Mouse (Mus musculus) C2C12 (cell line): ENCODE data around the gene Pon2. TPM values are rescaled to one million over a fixed set of nuclear protein-coding genes. Genes with fewer than 3 reads are reported as not detected.

Source experiments
- H3K27me3 ChIP-seq: one replicate; pipeline ENCODE4 v1.6.1; 2011; ENCODE audit not compliant: control insufficient read depth, insufficient read depth, insufficient read length
- H3K36me3 ChIP-seq: one replicate; pipeline ENCODE4 v1.6.1; 2011; ENCODE audit not compliant: control insufficient read depth, insufficient read depth
- H3K4me3 ChIP-seq: one replicate; pipeline ENCODE4 v1.5.1; 2011; ENCODE audit warnings: mild to moderate bottlenecking, control low read depth; ENCODE audit not compliant: poor library complexity, insufficient read depth, severe bottlenecking
- H3K79me2 ChIP-seq: one replicate; pipeline ENCODE4 v1.6.1; 2011; ENCODE audit not compliant: control insufficient read depth, insufficient read depth
- H3K79me3 ChIP-seq: one replicate; pipeline ENCODE4 v1.6.1; 2011; ENCODE audit warnings: low read depth, control low read depth
- H3ac ChIP-seq: one replicate; pipeline ENCODE3; 2011; ENCODE audit warnings: low read depth; ENCODE audit not compliant: control insufficient read depth, insufficient read length
- CEBPB ChIP-seq: IDR thresholded peaks from one replicate; pipeline ENCODE4 v1.6.1; 2011; ENCODE audit warnings: low read depth, mild to moderate bottlenecking, control low read depth, moderate library complexity
- CTCF ChIP-seq: IDR thresholded peaks from one replicate; pipeline ENCODE4 v1.5.1; 2011; ENCODE audit not compliant: control insufficient read depth, insufficient read depth, insufficient read length
- FOSL1 ChIP-seq: IDR thresholded peaks from one replicate; pipeline ENCODE4 v1.8.0; 2011; ENCODE audit warnings: mild to moderate bottlenecking, low read length; ENCODE audit not compliant: poor library complexity, insufficient read depth, severe bottlenecking
- MAX ChIP-seq: IDR thresholded peaks from one replicate; pipeline ENCODE4 v1.6.1; 2011; ENCODE audit warnings: mild to moderate bottlenecking, control low read depth
- MYOD1 ChIP-seq: IDR thresholded peaks from one replicate; pipeline ENCODE4 v1.6.1; 2011; ENCODE audit warnings: low read depth; ENCODE audit not compliant: control insufficient read depth, insufficient read length
- MYOG ChIP-seq: IDR thresholded peaks from one replicate; pipeline ENCODE4 v1.6.1; 2011; ENCODE audit not compliant: control insufficient read depth, insufficient read length; ENCODE audit errors: extremely low read depth
- USF1 ChIP-seq: IDR thresholded peaks from one replicate; pipeline ENCODE4 v1.6.1; 2011; ENCODE audit warnings: low read depth, mild to moderate bottlenecking, control low read depth, moderate library complexity
- polyA plus RNA-seq: library from polyadenylated mRNA; unstranded; fragments of >200 nt; fragmentation: generic; extraction: Trizol; gene quantifications from one replicate; pipeline ENCODE4 v1.2.1, GENCODE M21; 2012; ENCODE audit warnings: missing spikeins

Pon2 gene
- polyA plus RNA-seq, 1 experiment = 8.4 TPM

GRCm38 (mm10) chr6:5309595-5310197 lies 11.4 kb upstream of the Pon2 start:
- no peaks in the 10 kb centered on the region for H3K79me3 ChIP-seq
- TF ChIP-seq USF1 (no peak), MYOD1 (no peak), FOSL1 (no peak), MAX (no peak), CTCF (no peak), CEBPB (no peak), MYOG (no peak)
- H3K4me3 ChIP-seq = no peak overlapping the region
- no peak overlapping the region for H3ac ChIP-seq
- H3K27me3 ChIP-seq = peaks cover 3% of the 10 kb centered on the region
- no peaks in the 10 kb centered on the region for H3K36me3 ChIP-seq
- H3K79me2 ChIP-seq = no peaks in the 10 kb centered on the region

- TF ChIP-seq CEBPB (no peak), MYOD1 (no peak), CTCF (no peak)
- peaks cover 3% of the 10 kb centered on the region for H3K27me3 ChIP-seq
- no peaks in the 10 kb centered on the region for H3K36me3 ChIP-seq
- H3K4me3 ChIP-seq = no peak overlapping the region
- H3ac ChIP-seq = no peak overlapping the region
- no peaks in the 10 kb centered on the region for H3K79me3 ChIP-seq
- H3K79me2 ChIP-seq = no peaks in the 10 kb centered on the region
These were observed 7.7 kb upstream of the Pon2 start for GRCm38 (mm10) chr6:5305926-5306325.

GRCm38 (mm10) chr6:5304956-5305355 lies 6.7 kb upstream of the Pon2 start:
- no peaks in the 10 kb centered on the region for H3K79me2 ChIP-seq
- no peaks in the 10 kb centered on the region for H3K36me3 ChIP-seq
- TF ChIP-seq MYOD1 (no peak), MYOG (no peak), CTCF (no peak), USF1 (no peak), CEBPB (no peak), MAX (no peak), FOSL1 (no peak)
- H3ac ChIP-seq = no peak overlapping the region
- H3K27me3 ChIP-seq = peaks cover 3% of the 10 kb centered on the region
- H3K4me3 ChIP-seq = no peak overlapping the region
- no peaks in the 10 kb centered on the region for H3K79me3 ChIP-seq

- H3K4me3 ChIP-seq = no peak overlapping the region
- no peak for TF ChIP-seq FOSL1
- no peak for TF ChIP-seq USF1
- no peak overlapping the region for H3ac ChIP-seq
These were observed 2.4 kb upstream of the Pon2 start for GRCm38 (mm10) chr6:5300629-5301028.

GRCm38 (mm10) chr6:5299561-5299960 lies 1.3 kb upstream of the Pon2 start:
- no peaks in the 10 kb centered on the region for H3K27me3 ChIP-seq
- no peak overlapping the region for H3ac ChIP-seq
- TF ChIP-seq CTCF = no peak
- TF ChIP-seq MYOD1 = no peak
- no peak for TF ChIP-seq MAX
- no peak for TF ChIP-seq USF1
- no peak for TF ChIP-seq FOSL1
- TF ChIP-seq CEBPB = no peak
- no peak for TF ChIP-seq MYOG
- H3K4me3 ChIP-seq = no peak overlapping the region
- H3K79me3 ChIP-seq = peaks cover 2% of the 10 kb centered on the region
- no peaks in the 10 kb centered on the region for H3K79me2 ChIP-seq
- no peaks in the 10 kb centered on the region for H3K36me3 ChIP-seq

More at GRCm38 (mm10) chr6:5300629-5301028, 2.4 kb upstream of the Pon2 start:
- H3K27me3 ChIP-seq = peaks cover 3% of the 10 kb centered on the region
- no peaks in the 10 kb centered on the region for H3K36me3 ChIP-seq
- H3K79me2 ChIP-seq = no peaks in the 10 kb centered on the region
- H3K79me3 ChIP-seq = peaks cover 2% of the 10 kb centered on the region

GRCm38 (mm10) chr6:5297321-5298091 lies 749 bp downstream of the Pon2 start:
- no peaks in the 10 kb centered on the region for H3K27me3 ChIP-seq
- peak overlapping the region; percentile 100 for H3ac ChIP-seq
- H3K4me3 ChIP-seq = peak overlapping the region; percentile 50
- H3K79me3 ChIP-seq = peaks cover 2% of the 10 kb centered on the region
- TF ChIP-seq FOSL1 (no peak), MYOG (no peak), MYOD1 (no peak)
- H3K36me3 ChIP-seq = no peaks in the 10 kb centered on the region
- no peaks in the 10 kb centered on the region for H3K79me2 ChIP-seq
